Mouse (Mus musculus) cortical plate, adult 2 months (tissue): ENCODE data around the gene Pkig.

Source experiments
- CTCF ChIP-seq: fragments of 200-500 bp; IDR thresholded peaks from 2 replicates; pipeline ENCODE4 v1.5.1; 2011; ENCODE audit warnings: mild to moderate bottlenecking, control low read depth, low read length; ENCODE audit not compliant: insufficient read depth; ENCODE audit errors: extremely low read depth
- POLR2A ChIP-seq: fragments of 200-500 bp; IDR thresholded peaks from 2 replicates; pipeline ENCODE4 v1.6.1; 2011; ENCODE audit warnings: mild to moderate bottlenecking, low read length, control low read depth; ENCODE audit not compliant: insufficient read depth; ENCODE audit errors: extremely low read depth

GRCm38 (mm10) chr2:163728300-163728699, 70.1 kb downstream of the Pkig start:
- TF ChIP-seq CTCF (no peak), POLR2A (no peak)
